18 mouse cellular contexts compared by ENCODE assay signal in the genomic region with DNA sequence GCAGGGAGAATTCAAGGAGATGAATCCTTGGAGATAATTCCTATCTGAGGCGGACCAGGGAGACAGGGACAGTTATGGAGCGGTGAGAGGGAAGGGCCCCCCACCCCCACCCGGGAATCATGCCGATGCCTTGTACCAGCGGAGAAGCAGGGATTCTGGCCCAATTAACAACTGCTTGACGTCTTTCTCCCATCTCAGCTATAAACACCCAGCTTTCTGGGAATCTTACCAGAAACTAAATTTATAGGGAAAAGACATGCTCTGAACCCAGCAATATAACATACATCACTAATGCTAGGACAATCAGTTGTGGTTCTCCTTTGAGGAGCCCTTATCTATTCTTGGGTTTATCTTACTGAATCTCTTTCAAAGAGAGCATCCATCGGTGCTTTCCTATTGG.
DNase-seq lines count a peak whose midpoint lies in the region; ATAC-seq and TF ChIP-seq lines count a peak whose summit lies in the region.
"Had no signal": no experiment of that assay in that cellular context is flagged by ENCODE, and none has a peak within 500 bp of the region (broad histone marks: within the 10 kb centered on the region; RNA-seq: fewer than 3 reads in every experiment).

No protein-coding gene starts in this region.

- H3K27me3 ChIP-seq in forebrain, embryonic 16.5 days (replicated peaks; ENCODE audit: control insufficient read depth, insufficient read depth, low read length), result no peaks in the 10 kb centered on the region
- H3K27me3 ChIP-seq in forebrain, embryonic 11.5 days (ENCODE audit: control insufficient read depth, insufficient read depth, low read length), result no peaks in the 10 kb centered on the region
- no peaks in the 10 kb centered on the region for H3K27me3 ChIP-seq in lung, embryonic 14.5 days (ENCODE audit: insufficient read depth, low read length)
- H3K27me3 ChIP-seq: hindbrain, embryonic 12.5 days; hindbrain, embryonic 15.5 days had no signal

- H3K9me3 ChIP-seq in forebrain, embryonic 16.5 days (ENCODE audit: control insufficient read depth, low read length), result no peaks in the 10 kb centered on the region
- H3K9me3 ChIP-seq in forebrain, embryonic 11.5 days (ENCODE audit: control insufficient read depth, low read length), result no peaks in the 10 kb centered on the region
- no peaks in the 10 kb centered on the region for H3K9me3 ChIP-seq in lung, embryonic 14.5 days (ENCODE audit: low read depth, low read length)
- H3K9me3 ChIP-seq: forebrain, embryonic 10.5 days; hindbrain, embryonic 12.5 days; hindbrain, embryonic 15.5 days had no signal

- 74% methylated on average over 7 of the region's 7 CpGs for WGBS in forebrain, embryonic 16.5 days
- WGBS in forebrain, embryonic 11.5 days, result 90% methylated on average over 7 of the region's 7 CpGs
- WGBS in lung, embryonic 14.5 days, result 56% methylated on average over 7 of the region's 7 CpGs

- H3K36me3 ChIP-seq in forebrain, embryonic 16.5 days (ENCODE audit: control insufficient read depth, insufficient read depth), result no peaks in the 10 kb centered on the region
- no peaks in the 10 kb centered on the region for H3K36me3 ChIP-seq in forebrain, embryonic 11.5 days (ENCODE audit: control insufficient read depth, insufficient read depth, low read length)
- no peaks in the 10 kb centered on the region for H3K36me3 ChIP-seq in lung, embryonic 14.5 days (ENCODE audit: insufficient read depth)
- H3K36me3 ChIP-seq: forebrain, embryonic 10.5 days; hindbrain, embryonic 12.5 days; hindbrain, embryonic 15.5 days had no signal

- DNase-seq in forebrain, embryonic 11.5 days (ENCODE audit: low spot score), result no peak
- DNase-seq in lung, embryonic 14.5 days, result peak; percentile 31
- no peak for DNase-seq in lung, postnatal 14 days
- peak; percentile 38 for DNase-seq in brain, embryonic 14.5 days (ENCODE audit: low read depth)
- no peak for DNase-seq in heart, adult 18-20 months
- DNase-seq: adrenal gland, adult 2 months; adrenal gland, postnatal 14 days; cerebellum, adult 18-20 months; cerebellum, adult 9-10 months; cerebellum, postnatal 14 days; gastrocnemius, postnatal 25 days had no signal

- ATAC-seq in forebrain, embryonic 16.5 days, result peak; percentile 47
- ATAC-seq in forebrain, embryonic 11.5 days (replicated peaks; ENCODE audit: low FRiP score), result no peak
- no peak for ATAC-seq in lung, embryonic 14.5 days (ENCODE audit: insufficient read depth)
- ATAC-seq: CD4-positive, CD25-positive, alpha-beta regulatory T cell, adult 4 months; intestine, postnatal 0 days had no signal

- peaks cover 4% of the 10 kb centered on the region; the same call in 1 of the 2 replicates for H3K4me1 ChIP-seq in forebrain, embryonic 16.5 days (replicated peaks; ENCODE audit: control insufficient read depth, insufficient read depth, low read length)
- no peaks in the 10 kb centered on the region for H3K4me1 ChIP-seq in forebrain, embryonic 11.5 days (replicated peaks; ENCODE audit: control insufficient read depth, insufficient read depth, low read length)
- H3K4me1 ChIP-seq in lung, embryonic 14.5 days (ENCODE audit: insufficient read depth), result no peaks in the 10 kb centered on the region

- no peak overlapping the region for H3K4me2 ChIP-seq in forebrain, embryonic 16.5 days (ENCODE audit: low read length)
- H3K4me2 ChIP-seq in forebrain, embryonic 11.5 days (ENCODE audit: low read depth, low read length, severe bottlenecking), result no peak overlapping the region
- no peak overlapping the region for H3K4me2 ChIP-seq in lung, embryonic 14.5 days
- H3K4me2 ChIP-seq: heart, embryonic 11.5 days; hindbrain, embryonic 12.5 days; hindbrain, embryonic 15.5 days had no signal

- no peak overlapping the region for H3K4me3 ChIP-seq in forebrain, embryonic 16.5 days (replicated peaks; ENCODE audit: low read length)
- H3K4me3 ChIP-seq in forebrain, embryonic 11.5 days (ENCODE audit: low read depth, low read length), result no peak overlapping the region
- H3K4me3 ChIP-seq in lung, embryonic 14.5 days (ENCODE audit: low read depth, low read length), result no peak overlapping the region
- H3K4me3 ChIP-seq: forebrain, embryonic 10.5 days; hindbrain, embryonic 12.5 days; hindbrain, embryonic 15.5 days had no signal

- H3K9ac ChIP-seq in forebrain, embryonic 16.5 days (replicated peaks; ENCODE audit: low read depth, low read length), result no peak overlapping the region
- no peak overlapping the region for H3K9ac ChIP-seq in forebrain, embryonic 11.5 days (ENCODE audit: low read length)
- no peak overlapping the region for H3K9ac ChIP-seq in lung, embryonic 14.5 days
- H3K9ac ChIP-seq: hindbrain, embryonic 12.5 days; hindbrain, embryonic 15.5 days had no signal

- peak overlapping the region; percentile 67 for H3K27ac ChIP-seq in forebrain, embryonic 16.5 days (ENCODE audit: low read length)
- no peak overlapping the region for H3K27ac ChIP-seq in forebrain, embryonic 11.5 days (ENCODE audit: low read depth, low read length)
- H3K27ac ChIP-seq in lung, embryonic 14.5 days (ENCODE audit: low read depth), result no peak overlapping the region
- H3K27ac ChIP-seq: forebrain, embryonic 10.5 days; hindbrain, embryonic 12.5 days; hindbrain, embryonic 15.5 days had no signal

- no peak for TF ChIP-seq CTCF in lung, embryonic 14.5 days (IDR thresholded peaks at IDR 0.05; ENCODE audit: low read depth)
- no peak for TF ChIP-seq CTCF in brain, embryonic 14.5 days (IDR thresholded peaks at IDR 0.05; ENCODE audit: borderline replicate concordance, extremely low read depth, insufficient read depth, insufficient read length)

- TF ChIP-seq POLR2A in brain, embryonic 14.5 days (IDR thresholded peaks at IDR 0.05; ENCODE audit: borderline replicate concordance, extremely low read depth, insufficient read depth, insufficient read length, poor library complexity, severe bottlenecking), result no peak

Comparison
In these comparisons a context has a peak if more than half of its experiments do, and no peak if none do; other contexts are left out.
1. DNase-seq: peak in lung, embryonic 14.5 days (single experiment) and brain, embryonic 14.5 days (single experiment); none in forebrain, embryonic 11.5 days (single experiment), lung, postnatal 14 days (single experiment) and heart, adult 18-20 months (0 of 2).